Mouse (Mus musculus) cortical plate, adult 2 months (tissue): ENCODE data around the gene Ppcdc.

Experiments
- CTCF ChIP-seq: fragments of 200-500 bp; IDR thresholded peaks from 2 replicates; pipeline ENCODE4 v1.5.1; 2011; ENCODE audit warnings: mild to moderate bottlenecking, control low read depth, low read length; ENCODE audit not compliant: insufficient read depth; ENCODE audit errors: extremely low read depth
- POLR2A ChIP-seq: fragments of 200-500 bp; IDR thresholded peaks from 2 replicates; pipeline ENCODE4 v1.6.1; 2011; ENCODE audit warnings: mild to moderate bottlenecking, low read length, control low read depth; ENCODE audit not compliant: insufficient read depth; ENCODE audit errors: extremely low read depth

GRCm38 (mm10) chr9:57432480-57432879 is 7.4 kb downstream of the Ppcdc start:
- TF ChIP-seq CTCF (no peak), POLR2A (no peak)
